Mouse (Mus musculus): Measurements from ENCODE around the gene Hist1h1b.
"Not testable (repeated sequence)": the region's sequence is repeated elsewhere in the genome, so short reads cannot be mapped to it uniquely, and the experiment has no call there.

Gene Hist1h1b

DNA sequence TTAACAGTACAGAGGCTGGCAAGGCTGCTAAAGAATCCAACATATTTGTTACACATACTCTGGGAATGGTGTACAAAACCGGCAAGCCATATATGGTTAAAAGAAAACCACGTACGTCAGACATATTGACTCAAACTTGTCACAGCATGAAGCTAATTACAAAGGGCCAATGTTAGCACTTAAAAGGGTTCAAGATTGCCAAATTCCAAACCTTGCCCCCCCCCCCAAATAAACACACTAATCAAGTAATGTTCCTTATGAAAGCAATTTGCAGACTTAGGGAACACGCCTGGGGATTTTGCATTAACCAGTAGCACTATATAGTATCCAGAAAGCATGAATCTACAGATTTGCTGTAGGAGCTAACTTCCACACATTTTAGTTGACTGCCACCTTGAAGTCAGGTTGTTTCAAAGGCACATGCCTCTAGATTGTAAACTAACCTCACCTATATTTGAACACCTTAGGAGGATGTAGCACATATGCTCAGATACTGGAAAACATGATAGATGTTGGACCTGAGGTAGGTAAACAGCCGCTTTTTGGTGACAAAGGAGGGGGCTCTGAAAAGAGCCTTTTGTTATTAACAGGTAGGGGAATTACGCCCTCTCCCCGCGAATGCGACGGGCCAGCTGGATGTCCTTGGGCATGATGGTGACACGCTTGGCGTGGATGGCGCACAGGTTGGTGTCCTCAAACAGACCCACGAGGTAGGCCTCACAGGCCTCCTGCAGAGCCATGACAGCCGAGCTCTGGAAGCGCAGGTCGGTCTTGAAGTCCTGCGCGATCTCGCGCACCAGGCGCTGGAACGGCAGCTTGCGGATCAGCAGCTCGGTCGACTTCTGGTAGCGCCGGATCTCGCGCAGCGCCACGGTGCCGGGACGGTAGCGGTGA, 2.2 kb upstream of the Hist1h1b start:
- DNase-seq (ENCODE audit: low spot score), result peak; percentile 27

GRCm38 (mm10) chr13:21781639-21782038, 1.2 kb upstream of the Hist1h1b start:
- DNase-seq (ENCODE audit: low spot score), result no peak

GRCm38 (mm10) chr13:21781021-21781555, 663 bp upstream of the Hist1h1b start:
- DNase-seq (ENCODE audit: low spot score), result no peak

GRCm38 (mm10) chr13:21778814-21779766, 1.3 kb downstream of the Hist1h1b start:
- DNase-seq (ENCODE audit: low spot score), result peak; percentile 69

- no peak for DNase-seq (ENCODE audit: low spot score)
Measured at GRCm38 (mm10) chr13:21755707-21756106, 24.7 kb downstream of the Hist1h1b start.

GRCm38 (mm10) chr13:21754294-21755001, 26.0 kb downstream of the Hist1h1b start:
- not testable (repeated sequence) for DNase-seq (ENCODE audit: low spot score)

GRCm38 (mm10) chr13:21753524-21754285, 26.7 kb downstream of the Hist1h1b start, which contains the start of the genes Hist1h2ak and Hist1h2bn:
Hist1h2ak (minus strand) TSS chr13:21753827.
Hist1h2bn (plus strand) TSS chr13:21754123.
- DNase-seq (ENCODE audit: low spot score), result peak; percentile 78

- DNase-seq (ENCODE audit: low spot score), result no peak
Measured at GRCm38 (mm10) chr13:21753051-21753523, 27.3 kb downstream of the Hist1h1b start.

- no peak for DNase-seq (ENCODE audit: low spot score)
Measured at GRCm38 (mm10) chr13:21752356-21752755, 28.1 kb downstream of the Hist1h1b start.

GRCm38 (mm10) chr13:21751827-21752226, 28.6 kb downstream of the Hist1h1b start:
- DNase-seq (ENCODE audit: low spot score), result no peak

DNA sequence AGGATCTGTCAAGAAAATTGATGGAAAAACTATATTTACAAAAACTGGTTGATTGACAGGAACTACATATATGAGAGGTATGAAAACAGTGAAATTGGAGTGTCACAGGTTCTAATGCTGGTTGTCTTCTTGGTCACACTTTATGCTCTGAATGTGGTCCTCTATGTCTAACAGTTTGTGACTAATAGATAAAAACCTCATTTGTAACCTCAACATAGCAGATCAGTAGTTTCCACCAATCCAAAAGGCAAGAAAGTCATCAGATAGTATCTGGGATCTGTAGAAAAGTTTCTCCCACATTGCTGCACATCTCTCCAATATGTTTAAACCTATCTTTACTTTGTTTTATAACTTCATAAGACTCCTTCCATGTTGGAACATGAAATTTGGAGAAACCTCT, 29.0 kb downstream of the Hist1h1b start:
- no peak for DNase-seq (ENCODE audit: low spot score)

DNA sequence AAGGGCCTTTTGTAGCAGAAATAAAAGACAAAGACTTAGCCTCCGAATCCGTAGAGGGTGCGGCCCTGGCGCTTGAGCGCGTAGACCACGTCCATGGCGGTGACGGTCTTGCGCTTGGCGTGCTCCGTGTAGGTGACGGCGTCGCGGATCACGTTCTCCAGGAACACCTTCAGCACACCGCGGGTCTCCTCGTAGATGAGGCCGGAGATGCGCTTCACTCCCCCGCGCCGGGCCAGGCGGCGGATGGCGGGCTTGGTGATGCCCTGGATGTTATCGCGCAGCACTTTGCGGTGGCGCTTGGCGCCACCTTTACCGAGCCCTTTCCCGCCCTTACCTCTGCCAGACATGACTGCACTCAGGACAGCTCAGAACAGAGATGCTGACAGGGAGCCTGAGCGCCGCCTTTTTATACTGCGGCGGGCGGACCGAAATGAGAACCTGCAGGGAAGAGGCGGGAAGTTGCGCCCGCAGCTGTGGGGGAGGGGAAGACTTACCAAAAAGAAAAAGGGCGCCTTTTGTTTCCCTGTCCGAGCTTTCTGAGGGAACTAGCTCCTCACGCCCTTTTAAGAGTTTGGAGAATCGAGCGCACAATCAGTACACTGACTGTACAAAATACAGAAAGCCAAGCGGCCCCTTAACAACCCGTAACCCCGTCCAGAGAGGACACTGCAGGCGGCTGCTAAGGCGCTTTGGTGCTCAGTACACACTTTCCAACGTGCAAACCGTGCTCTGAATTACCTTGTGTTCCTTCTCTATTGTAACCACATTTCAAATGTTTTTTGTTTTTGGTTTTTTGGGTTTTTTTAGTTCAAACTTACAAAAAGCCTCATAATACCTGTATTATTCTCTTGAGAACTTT, 30.0 kb downstream of the Hist1h1b start, which contains the start of gene Hist1h4k:
TSS of gene Hist1h4k (minus strand) at position 347 of the 859 bp plus-strand sequence.
- peak; percentile 93 for DNase-seq (ENCODE audit: low spot score)

DNA sequence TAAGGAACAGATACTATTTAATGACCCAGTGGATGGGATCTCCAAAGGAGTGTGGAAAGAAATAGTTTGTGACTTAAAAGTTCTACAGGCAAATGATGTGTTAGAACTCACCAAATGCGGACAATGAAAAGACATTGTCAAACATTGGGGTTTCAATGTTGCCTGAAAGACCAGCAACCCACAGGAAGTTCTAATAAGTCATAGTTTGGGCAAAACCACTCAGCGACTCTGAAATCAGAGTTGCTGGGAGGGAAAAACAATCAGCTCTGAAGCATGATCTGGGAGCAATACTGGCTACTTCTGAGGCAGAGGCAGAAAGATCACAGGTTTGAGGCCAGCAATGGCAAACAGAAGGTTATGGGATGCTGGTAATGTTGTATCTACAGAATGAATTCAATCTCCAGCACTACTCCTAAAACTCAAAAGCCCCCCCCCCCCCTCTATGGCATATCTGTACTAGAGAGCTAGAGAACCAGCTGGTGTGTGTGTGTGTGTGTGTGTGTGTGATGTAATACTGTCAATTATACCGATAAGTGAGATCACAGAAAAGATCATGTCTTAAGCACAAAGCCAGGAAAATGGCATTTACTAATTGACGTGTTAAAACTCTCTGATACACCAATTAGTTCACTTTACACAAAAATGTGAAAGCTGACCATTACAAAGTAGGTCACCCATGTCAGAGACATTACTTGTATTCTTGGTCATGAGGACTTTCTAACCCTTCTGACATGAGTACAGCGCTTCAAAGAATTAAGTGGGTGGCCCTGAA, 30.9 kb downstream of the Hist1h1b start:
- DNase-seq (ENCODE audit: low spot score), result no peak

GRCm38 (mm10) chr13:21745006-21745405, 35.4 kb downstream of the Hist1h1b start:
- DNase-seq (ENCODE audit: low spot score), result no peak

DNA sequence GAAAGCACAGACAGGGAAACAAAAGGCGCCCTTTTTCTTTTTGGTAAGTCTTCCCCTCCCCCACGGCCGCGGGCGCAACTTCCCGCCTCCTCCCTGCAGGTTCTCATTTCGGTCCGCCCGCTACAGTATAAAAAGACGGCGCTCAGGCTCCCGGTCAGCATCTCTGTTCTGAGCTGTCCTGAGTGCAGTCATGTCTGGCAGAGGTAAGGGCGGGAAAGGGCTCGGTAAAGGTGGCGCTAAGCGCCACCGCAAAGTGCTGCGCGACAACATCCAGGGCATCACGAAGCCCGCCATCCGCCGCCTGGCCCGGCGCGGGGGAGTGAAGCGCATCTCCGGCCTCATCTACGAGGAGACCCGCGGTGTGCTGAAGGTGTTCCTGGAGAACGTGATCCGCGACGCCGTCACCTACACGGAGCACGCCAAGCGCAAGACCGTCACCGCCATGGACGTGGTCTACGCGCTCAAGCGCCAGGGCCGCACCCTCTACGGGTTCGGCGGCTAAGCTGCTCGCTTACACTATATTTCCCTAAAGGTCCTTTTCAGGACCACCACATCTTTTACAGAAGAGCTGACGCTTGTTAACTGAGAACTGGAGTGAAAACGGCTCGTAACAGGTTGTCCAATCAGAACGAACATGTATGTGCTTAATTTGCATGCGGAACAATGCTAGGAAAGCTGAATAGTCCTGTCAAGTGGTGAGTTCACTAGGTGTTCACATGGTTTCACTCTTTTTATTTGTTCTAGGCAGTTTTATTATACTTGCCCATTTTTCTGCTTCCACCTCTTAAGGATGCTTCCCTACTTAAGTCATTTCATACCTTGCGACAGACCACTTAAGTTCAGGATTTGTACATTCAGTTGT, 45.3 kb downstream of the Hist1h1b start, which contains the start of gene Hist1h4j:
TSS of gene Hist1h4j (plus strand) at position 159 of the 862 bp plus-strand sequence.
- peak; percentile 81 for DNase-seq (ENCODE audit: low spot score)

- DNase-seq (ENCODE audit: low spot score), result peak; percentile 78
Measured at GRCm38 (mm10) chr13:21734010-21734905, 46.2 kb downstream of the Hist1h1b start.

- DNase-seq (ENCODE audit: low spot score), result no peak
Measured at GRCm38 (mm10) chr13:21733466-21733865, 47.0 kb downstream of the Hist1h1b start.
